Mouse (Mus musculus) stomach, postnatal 0 days (tissue): ENCODE data around the gene Bag6. TPM values are rescaled to one million over a fixed set of nuclear protein-coding genes. Genes with fewer than 3 reads are reported as not detected.

ENCODE experiments used
- ATAC-seq: fragments of 200-750 bp; cut with Nextera tagmentation; 2 replicates; pipeline ENCODE4 v1.8.0; 2017; ENCODE audit not compliant: low FRiP score, low TSS enrichment
- DNase-seq: peaks from one replicate; pipeline ENCODE4 v3.0.0-alpha.2; 2016; ENCODE audit warnings: low spot score
- H3K27ac ChIP-seq: fragments of 300-500 bp; sonication (generic); replicated peaks from 2 replicates; pipeline ENCODE4 v1.5.1; 2014; ENCODE audit warnings: mild to moderate bottlenecking, control low read depth
- H3K27me3 ChIP-seq: fragments of 300-500 bp; sonication (generic); 2 replicates; pipeline ENCODE4 v1.6.1; 2014; ENCODE audit warnings: low read length; ENCODE audit not compliant: control insufficient read depth, insufficient read depth
- H3K36me3 ChIP-seq: fragments of 300-500 bp; sonication (generic); 2 replicates; pipeline ENCODE4 v1.6.1; 2014; ENCODE audit warnings: low read length, mixed read lengths; ENCODE audit not compliant: control insufficient read depth, insufficient read depth
- H3K4me1 ChIP-seq: fragments of 300-500 bp; sonication (generic); replicated peaks from 2 replicates; pipeline ENCODE4 v1.6.1; 2014; ENCODE audit warnings: antibody characterized with exemption; ENCODE audit not compliant: control insufficient read depth, insufficient read depth
- H3K4me2 ChIP-seq: fragments of 300-500 bp; sonication (generic); replicated peaks from 2 replicates; pipeline ENCODE4 v1.6.1; 2014; ENCODE audit warnings: low read depth, mild to moderate bottlenecking, control low read depth, moderate library complexity
- H3K4me3 ChIP-seq: fragments of 300-500 bp; sonication (generic); 2 replicates; pipeline ENCODE4 v1.5.1; 2014; ENCODE audit warnings: low read depth, low read length, control low read depth
- H3K9ac ChIP-seq: fragments of 300-500 bp; sonication (generic); 2 replicates; pipeline ENCODE4 v1.6.1; 2014; ENCODE audit warnings: mild to moderate bottlenecking, low read length, control low read depth, mixed read lengths
- H3K9me3 ChIP-seq: fragments of 300-500 bp; sonication (generic); 2 replicates; pipeline ENCODE4 v1.6.1; 2016; ENCODE audit warnings: low read length; ENCODE audit not compliant: control insufficient read depth
- CTCF ChIP-seq: IDR thresholded peaks from 2 replicates; pipeline ENCODE4 v1.5.1; 2016; ENCODE audit warnings: antibody characterized with exemption, low read depth, mild to moderate bottlenecking, moderate library complexity
- EP300 ChIP-seq: optimal IDR thresholded peaks from 2 replicates; pipeline ENCODE3; 2016; ENCODE audit warnings: antibody characterized with exemption
- WGBS: fragments of 180-500 bp; shearing (Covaris S2); extraction: QIAGEN DNeasy Blood & Tissue Kit; methylation state at CpG from one replicate; pipeline ENCODE4 v1.1.7; 2014; 5-methylcytosine and 5-hydroxymethylcytosine counted together
- polyA plus RNA-seq: library from polyadenylated mRNA; unstranded; fragments of >200 nt; fragmentation: Nextera tagmentation; extraction: Ambion mirVana; gene quantifications from 2 replicates; pipeline ENCODE4 v1.2.1, GENCODE M21; 2015

The Bag6 gene
- polyA plus RNA-seq, 1 experiment from 2014 or later = 28.1 TPM

DNA sequence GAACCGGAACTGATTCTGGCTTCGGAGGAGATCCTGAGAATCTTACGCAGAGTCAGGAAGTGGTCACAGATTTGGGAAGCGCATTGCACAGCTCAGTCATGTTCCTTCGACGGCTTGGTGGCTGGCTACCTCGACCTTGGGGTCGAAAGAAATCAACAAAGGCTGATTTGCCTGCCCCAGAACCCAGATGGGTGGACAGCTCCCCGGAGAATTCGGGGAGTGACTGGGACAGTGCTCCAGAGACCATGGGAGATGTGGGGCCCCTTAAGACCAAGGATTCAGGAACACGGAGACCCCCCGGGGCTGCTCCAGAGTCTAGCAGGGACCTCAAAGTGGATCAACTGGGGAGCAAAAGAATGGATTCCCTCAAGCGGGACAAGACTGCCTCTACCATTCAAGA is 8.0 kb upstream of the Bag6 start:
- H3K27me3 ChIP-seq = no peaks in the 10 kb centered on the region
- ATAC-seq (no peak), DNase-seq (no peak)
- H3K4me2 ChIP-seq = peak overlapping the region; percentile 85
- no peak for TF ChIP-seq CTCF
- peak overlapping the region; percentile 61 for H3K4me3 ChIP-seq
- no peaks in the 10 kb centered on the region; the same call in none of the 2 replicates for H3K36me3 ChIP-seq
- H3K9ac ChIP-seq = peak overlapping the region; percentile 77
- WGBS = 47% methylated on average over 13 of the region's 13 CpGs
- no peaks in the 10 kb centered on the region for H3K9me3 ChIP-seq
- H3K27ac ChIP-seq = peak overlapping the region; percentile 87
- peaks cover 3% of the 10 kb centered on the region; the same call in 1 of the 2 replicates for H3K4me1 ChIP-seq

DNA sequence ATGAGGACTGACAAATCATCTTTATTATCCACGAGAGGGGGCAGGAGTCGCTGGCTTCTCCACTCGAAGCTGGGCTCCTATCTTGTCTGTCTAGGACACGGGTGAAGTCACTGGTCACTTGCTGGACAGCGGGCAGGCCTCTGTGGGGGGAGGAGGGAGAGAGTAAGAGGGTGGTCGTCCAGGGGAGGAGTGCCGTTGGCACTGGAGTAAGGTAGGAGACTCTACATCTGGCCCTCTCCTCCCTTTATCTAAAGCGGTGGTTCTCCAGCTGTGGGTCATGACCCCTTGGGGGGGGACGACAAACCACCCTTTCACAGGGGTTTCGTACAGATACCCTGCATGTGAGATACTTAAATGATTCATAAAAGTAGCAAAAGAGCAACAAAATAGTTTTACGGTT is 6.0 kb upstream of the Bag6 start:
- no peak for TF ChIP-seq EP300
- TF ChIP-seq CTCF = no peak
- DNase-seq (no peak), ATAC-seq (no peak)
- Histone ChIP-seq H3K9me3 (no peaks in the 10 kb centered on the region), H3K36me3 (no peaks in the 10 kb centered on the region; the same call in none of the 2 replicates), H3K9ac (no peak overlapping the region), H3K4me1 (peaks cover 3% of the 10 kb centered on the region; the same call in 1 of the 2 replicates), H3K27me3 (no peaks in the 10 kb centered on the region), H3K4me3 (no peak overlapping the region), H3K4me2 (no peak overlapping the region), H3K27ac (no peak overlapping the region)
- WGBS = 73% methylated on average over 11 of the region's 11 CpGs

DNA sequence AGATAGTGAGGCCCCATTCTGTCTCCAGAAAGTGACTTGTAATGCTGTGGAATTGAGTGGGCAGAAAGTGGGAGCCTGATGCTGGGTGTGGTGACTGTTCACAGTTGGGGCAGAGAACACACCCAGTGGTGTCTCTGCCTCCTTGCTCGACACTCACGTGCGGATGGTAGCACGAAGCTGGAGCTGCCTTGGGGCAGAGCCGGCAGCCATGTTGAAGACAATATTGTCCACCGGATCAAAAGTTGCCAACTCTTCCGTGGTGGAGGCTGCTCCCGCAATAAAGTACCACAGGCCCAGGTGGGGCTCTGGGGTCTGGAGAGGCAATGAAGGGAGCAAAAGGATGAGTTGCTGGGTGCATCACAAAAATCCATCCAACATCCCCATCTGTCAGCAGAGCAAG is 3.9 kb upstream of the Bag6 start:
- DNase-seq = no peak
- Histone ChIP-seq H3K27me3 (no peaks in the 10 kb centered on the region), H3K4me2 (no peak overlapping the region), H3K9ac (no peak overlapping the region), H3K4me1 (peaks cover 3% of the 10 kb centered on the region; the same call in 1 of the 2 replicates), H3K4me3 (no peak overlapping the region), H3K27ac (no peak overlapping the region), H3K9me3 (no peaks in the 10 kb centered on the region), H3K36me3 (no peaks in the 10 kb centered on the region; the same call in none of the 2 replicates)
- ATAC-seq = no peak
- TF ChIP-seq CTCF (no peak), EP300 (no peak)
- 91% methylated on average over 8 of the region's 8 CpGs for WGBS

DNA sequence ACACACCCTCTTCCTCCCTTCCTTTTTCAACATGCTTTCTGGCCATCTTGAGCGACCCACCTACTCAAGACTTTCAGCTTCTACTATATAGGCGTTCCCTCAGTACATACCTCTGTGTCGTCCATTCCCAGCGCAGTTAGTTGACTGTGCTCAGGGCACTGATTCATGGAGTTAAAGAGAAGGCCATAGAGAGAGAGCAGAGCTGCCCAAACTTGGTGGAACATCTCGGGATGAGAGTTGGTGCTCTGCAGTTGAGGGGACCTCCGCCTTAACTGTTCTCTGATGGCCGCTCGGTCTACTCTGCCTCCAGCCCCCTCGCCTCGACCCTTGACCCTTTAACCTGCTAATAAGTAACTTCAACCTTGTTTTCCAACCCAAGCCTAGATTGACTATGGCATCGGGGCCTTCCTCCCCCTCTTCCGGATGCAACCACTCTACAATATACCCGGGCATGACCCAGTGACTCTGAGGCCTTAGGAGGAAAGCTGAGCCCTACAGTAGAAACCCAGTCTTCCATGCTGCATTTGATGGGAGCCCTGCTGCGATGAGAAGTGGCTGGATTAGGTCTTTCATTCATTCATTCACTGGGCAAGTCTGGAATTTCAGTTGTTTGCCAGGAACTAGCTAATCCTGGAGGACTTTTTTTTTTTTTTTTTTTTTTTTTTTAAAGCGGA is 3.3 kb upstream of the Bag6 start, which contains the start of gene Apom:
Apom (minus strand) TSS at position 551 of the 674 bp plus-strand sequence.
- WGBS = 69% methylated on average over 15 of the region's 15 CpGs
- no peak for DNase-seq
- TF ChIP-seq EP300 = no peak
- no peak for TF ChIP-seq CTCF
- no peak within 1 kb of the TSS for H3K4me2 ChIP-seq
- no peaks in the 10 kb centered on the region for H3K9me3 ChIP-seq
- H3K27me3 ChIP-seq = no peaks in the 10 kb centered on the region
- no peaks in the 10 kb centered on the region; the same call in none of the 2 replicates for H3K36me3 ChIP-seq
- peaks cover 2% of the 10 kb centered on the region; the same call in 1 of the 2 replicates for H3K4me1 ChIP-seq
- no peak within 1 kb of the TSS for H3K27ac ChIP-seq
- ATAC-seq = no peak
- H3K4me3 ChIP-seq = no peak within 1 kb of the TSS
- no peak within 1 kb of the TSS for H3K9ac ChIP-seq

DNA sequence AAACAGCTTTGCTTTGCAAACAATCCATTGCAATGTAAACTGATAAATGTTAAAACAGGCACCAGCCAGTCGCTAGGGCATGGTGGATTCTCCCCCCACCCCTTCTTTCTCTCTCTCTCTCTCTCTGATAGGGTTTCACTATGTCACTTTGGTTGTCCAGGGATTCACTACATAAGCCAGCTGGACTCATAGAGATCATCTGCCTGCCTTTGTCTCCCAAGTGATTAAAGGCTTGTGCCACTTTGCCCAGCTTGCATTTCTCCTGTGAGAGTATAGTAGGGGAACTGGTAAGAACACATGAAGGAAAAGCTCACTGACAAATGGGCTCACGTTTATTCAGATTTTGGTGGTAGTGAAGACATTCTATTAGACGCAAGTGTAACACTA is 2.8 kb upstream of the Bag6 start:
- no peak overlapping the region for H3K4me3 ChIP-seq
- H3K27ac ChIP-seq = no peak overlapping the region
- no peaks in the 10 kb centered on the region for H3K27me3 ChIP-seq
- ATAC-seq (no peak), DNase-seq (no peak)
- H3K9ac ChIP-seq = no peak overlapping the region
- WGBS = 67% methylated on average over 3 of the region's 3 CpGs
- no peaks in the 10 kb centered on the region for H3K4me1 ChIP-seq
- no peaks in the 10 kb centered on the region; the same call in none of the 2 replicates for H3K36me3 ChIP-seq
- TF ChIP-seq CTCF (no peak), EP300 (no peak)
- H3K9me3 ChIP-seq = no peaks in the 10 kb centered on the region
- no peak overlapping the region for H3K4me2 ChIP-seq

DNA sequence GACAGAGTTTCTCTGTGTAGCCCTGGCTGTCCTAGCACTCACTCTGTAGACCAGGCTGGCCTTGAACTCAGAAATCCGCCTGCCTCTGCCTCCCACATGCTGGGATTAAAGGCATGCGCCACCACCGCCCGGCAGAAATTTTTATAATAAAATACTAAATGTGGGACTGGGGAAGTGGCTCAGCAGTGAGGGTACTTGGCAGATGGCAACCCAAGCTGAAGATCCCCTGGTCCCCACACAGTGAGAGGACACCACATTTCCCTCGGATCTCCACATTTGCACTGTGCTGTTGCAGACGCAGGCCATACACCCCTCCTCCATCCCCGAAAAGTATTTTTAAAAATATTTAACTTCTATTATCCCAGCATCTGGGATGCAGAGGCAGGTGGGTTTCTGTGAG is 1.5 kb upstream of the Bag6 start:
- Histone ChIP-seq H3K9me3 (no peaks in the 10 kb centered on the region), H3K27ac (no peak overlapping the region), H3K4me1 (no peaks in the 10 kb centered on the region), H3K36me3 (peaks cover 3% of the 10 kb centered on the region), H3K4me2 (no peak overlapping the region), H3K4me3 (no peak overlapping the region), H3K9ac (no peak overlapping the region), H3K27me3 (no peaks in the 10 kb centered on the region)
- no peak for ATAC-seq
- TF ChIP-seq EP300 = no peak
- no peak for TF ChIP-seq CTCF
- no peak for DNase-seq
- WGBS = 91% methylated on average over 7 of the region's 7 CpGs
